Mouse (Mus musculus) forebrain, embryonic 12.5 days (tissue): ENCODE data around the gene Itpr2. TPM values are rescaled to one million over a fixed set of nuclear protein-coding genes. Genes with fewer than 3 reads are reported as not detected.

Experiments
- ATAC-seq: fragments of 200-750 bp; cut with Nextera tagmentation; 2 replicates; pipeline ENCODE4 v1.8.0; 2017; ENCODE audit warnings: moderate TSS enrichment; ENCODE audit not compliant: low FRiP score
- H3K27ac ChIP-seq: fragments of 300-500 bp; sonication (generic); 2 replicates; pipeline ENCODE4 v1.5.1; 2016; ENCODE audit warnings: mild to moderate bottlenecking
- H3K27me3 ChIP-seq: fragments of 300-500 bp; sonication (generic); 2 replicates; pipeline ENCODE4 v1.6.1; 2016; ENCODE audit warnings: mild to moderate bottlenecking
- H3K36me3 ChIP-seq: fragments of 300-500 bp; sonication (generic); replicated peaks from 2 replicates; pipeline ENCODE4 v1.6.1; 2016; ENCODE audit warnings: mild to moderate bottlenecking
- H3K4me1 ChIP-seq: fragments of 300-500 bp; sonication (generic); 2 replicates; pipeline ENCODE4 v1.6.1; 2016
- H3K4me2 ChIP-seq: fragments of 300-500 bp; sonication (generic); 2 replicates; pipeline ENCODE4 v1.6.1; 2016; ENCODE audit warnings: mild to moderate bottlenecking, moderate library complexity
- H3K4me3 ChIP-seq: fragments of 300-500 bp; sonication (generic); replicated peaks from 2 replicates; pipeline ENCODE4 v1.5.1; 2016; ENCODE audit warnings: mild to moderate bottlenecking
- H3K9ac ChIP-seq: fragments of 300-500 bp; sonication (generic); 2 replicates; pipeline ENCODE4 v1.6.1; 2016; ENCODE audit warnings: mild to moderate bottlenecking
- H3K9me3 ChIP-seq: fragments of 300-500 bp; sonication (generic); 2 replicates; pipeline ENCODE4 v1.6.1; 2016
- WGBS: fragments of 180-500 bp; shearing (Covaris S2); methylation state at CpG from one replicate; pipeline ENCODE4 v1.1.7; 2016; 5-methylcytosine and 5-hydroxymethylcytosine counted together
- polyA plus RNA-seq: library from polyadenylated mRNA; unstranded; fragments of >200 nt; fragmentation: Nextera tagmentation; extraction: Ambion mirVana; gene quantifications from 2 replicates; pipeline ENCODE4 v1.2.1, GENCODE M21; 2016

Itpr2 gene
- polyA plus RNA-seq, 1 experiment from 2014 or later = 3.4 TPM

- ATAC-seq = no peak
- 89% methylated on average over 2 of the region's 2 CpGs for WGBS
- no peak overlapping the region for H3K4me2 ChIP-seq
- H3K4me1 ChIP-seq = no peaks in the 10 kb centered on the region
- H3K27ac ChIP-seq = no peak overlapping the region
- H3K27me3 ChIP-seq = no peaks in the 10 kb centered on the region
- H3K9ac ChIP-seq = no peak overlapping the region
- H3K36me3 ChIP-seq = no peaks in the 10 kb centered on the region
- H3K4me3 ChIP-seq = no peak overlapping the region
- H3K9me3 ChIP-seq = no peaks in the 10 kb centered on the region; the same call in 1 of the 2 replicates
Observed at GRCm38 (mm10) chr6:146527537-146527936, 25.5 kb upstream of the Itpr2 start.

GRCm38 (mm10) chr6:146525500-146525899 is 23.5 kb upstream of the Itpr2 start:
- no peaks in the 10 kb centered on the region for H3K36me3 ChIP-seq
- no peak overlapping the region for H3K4me2 ChIP-seq
- no peak overlapping the region for H3K27ac ChIP-seq
- WGBS = 85% methylated on average over 2 of the region's 2 CpGs
- no peaks in the 10 kb centered on the region; the same call in 1 of the 2 replicates for H3K9me3 ChIP-seq
- no peaks in the 10 kb centered on the region for H3K27me3 ChIP-seq
- no peak overlapping the region for H3K9ac ChIP-seq
- no peaks in the 10 kb centered on the region for H3K4me1 ChIP-seq
- no peak for ATAC-seq
- H3K4me3 ChIP-seq = no peak overlapping the region

GRCm38 (mm10) chr6:146521456-146522245 is 19.6 kb upstream of the Itpr2 start:
- no peaks in the 10 kb centered on the region for H3K36me3 ChIP-seq
- no peak for ATAC-seq
- H3K27ac ChIP-seq = no peak overlapping the region
- H3K4me1 ChIP-seq = no peaks in the 10 kb centered on the region
- H3K27me3 ChIP-seq = no peaks in the 10 kb centered on the region
- no peak overlapping the region for H3K9ac ChIP-seq
- no peak overlapping the region for H3K4me3 ChIP-seq
- no peak overlapping the region for H3K4me2 ChIP-seq
- WGBS = 85% methylated on average over 5 of the region's 5 CpGs
- H3K9me3 ChIP-seq = no peaks in the 10 kb centered on the region; the same call in 1 of the 2 replicates

- Histone ChIP-seq H3K9ac (no peak overlapping the region), H3K27me3 (no peaks in the 10 kb centered on the region), H3K4me2 (no peak overlapping the region), H3K4me1 (0 out of 2 replicates have a peak, but pooled peaks cover 3% of the 10 kb centered on the region), H3K9me3 (no peaks in the 10 kb centered on the region; the same call in 1 of the 2 replicates), H3K4me3 (no peak overlapping the region), H3K27ac (no peak overlapping the region), H3K36me3 (no peaks in the 10 kb centered on the region)
- 78% methylated on average over 2 of the region's 2 CpGs for WGBS
- no peak for ATAC-seq
Observed at GRCm38 (mm10) chr6:146519019-146519418, 17.0 kb upstream of the Itpr2 start.

- no peak for ATAC-seq
- WGBS = 87% methylated on average over 6 of the region's 6 CpGs
- H3K9ac ChIP-seq = no peak overlapping the region
Observed at GRCm38 (mm10) chr6:146515936-146516335, 13.9 kb upstream of the Itpr2 start.

GRCm38 (mm10) chr6:146514531-146514948 is 12.5 kb upstream of the Itpr2 start:
- Histone ChIP-seq H3K4me1 (peaks cover 3% of the 10 kb centered on the region; the same call in 1 of the 2 replicates), H3K9me3 (no peaks in the 10 kb centered on the region), H3K36me3 (no peaks in the 10 kb centered on the region), H3K4me2 (no peak overlapping the region), H3K4me3 (no peak overlapping the region), H3K9ac (no peak overlapping the region), H3K27me3 (no peaks in the 10 kb centered on the region), H3K27ac (no peak overlapping the region)
- ATAC-seq = no peak
- 44% methylated on average over 7 of the region's 7 CpGs for WGBS

More at GRCm38 (mm10) chr6:146515936-146516335, 13.9 kb upstream of the Itpr2 start:
- Histone ChIP-seq H3K4me2 (no peak overlapping the region), H3K27me3 (no peaks in the 10 kb centered on the region), H3K9me3 (no peaks in the 10 kb centered on the region), H3K4me3 (no peak overlapping the region), H3K27ac (no peak overlapping the region), H3K36me3 (no peaks in the 10 kb centered on the region), H3K4me1 (peaks cover 3% of the 10 kb centered on the region; the same call in 1 of the 2 replicates)

- H3K9ac ChIP-seq = no peak overlapping the region
- ATAC-seq = no peak
- no peak overlapping the region for H3K4me3 ChIP-seq
- no peaks in the 10 kb centered on the region for H3K9me3 ChIP-seq
- H3K36me3 ChIP-seq = no peaks in the 10 kb centered on the region
- WGBS = 69% methylated on average over 5 of the region's 5 CpGs
- H3K4me2 ChIP-seq = no peak overlapping the region
- H3K27me3 ChIP-seq = no peaks in the 10 kb centered on the region
- peaks cover 3% of the 10 kb centered on the region; the same call in 1 of the 2 replicates for H3K4me1 ChIP-seq
- no peak overlapping the region for H3K27ac ChIP-seq
Observed at GRCm38 (mm10) chr6:146513899-146514298, 11.9 kb upstream of the Itpr2 start.

GRCm38 (mm10) chr6:146513384-146513783 is 11.4 kb upstream of the Itpr2 start:
- Histone ChIP-seq H3K4me1 (peaks cover 3% of the 10 kb centered on the region; the same call in 1 of the 2 replicates), H3K27me3 (no peaks in the 10 kb centered on the region), H3K4me2 (no peak overlapping the region), H3K36me3 (no peaks in the 10 kb centered on the region), H3K27ac (no peak overlapping the region), H3K9me3 (no peaks in the 10 kb centered on the region), H3K4me3 (no peak overlapping the region), H3K9ac (no peak overlapping the region)
- 88% methylated on average over 8 of the region's 8 CpGs for WGBS
- ATAC-seq = no peak

GRCm38 (mm10) chr6:146511511-146511910 is 9.5 kb upstream of the Itpr2 start:
- H3K4me3 ChIP-seq = no peak overlapping the region
- H3K9ac ChIP-seq = no peak overlapping the region
- no peaks in the 10 kb centered on the region for H3K36me3 ChIP-seq
- H3K27me3 ChIP-seq = no peaks in the 10 kb centered on the region
- H3K4me1 ChIP-seq = peaks cover 3% of the 10 kb centered on the region; the same call in 1 of the 2 replicates
- no peak overlapping the region for H3K27ac ChIP-seq
- no peak for ATAC-seq
- WGBS = 80% methylated on average over 8 of the region's 8 CpGs
- no peaks in the 10 kb centered on the region for H3K9me3 ChIP-seq
- H3K4me2 ChIP-seq = no peak overlapping the region

- Histone ChIP-seq H3K27me3 (no peaks in the 10 kb centered on the region), H3K9me3 (no peaks in the 10 kb centered on the region), H3K9ac (no peak overlapping the region), H3K27ac (no peak overlapping the region), H3K4me1 (peaks cover 3% of the 10 kb centered on the region; the same call in 1 of the 2 replicates), H3K4me3 (no peak overlapping the region), H3K4me2 (no peak overlapping the region), H3K36me3 (no peaks in the 10 kb centered on the region)
- WGBS = 74% methylated on average over 2 of the region's 2 CpGs
- no peak for ATAC-seq
Observed at GRCm38 (mm10) chr6:146509891-146510290, 7.9 kb upstream of the Itpr2 start.

GRCm38 (mm10) chr6:146504459-146504858 is 2.4 kb upstream of the Itpr2 start:
- no peak overlapping the region for H3K4me2 ChIP-seq
- H3K9ac ChIP-seq = no peak overlapping the region
- H3K27ac ChIP-seq = no peak overlapping the region
- H3K4me3 ChIP-seq = no peak overlapping the region
- H3K36me3 ChIP-seq = no peaks in the 10 kb centered on the region
- no peaks in the 10 kb centered on the region for H3K9me3 ChIP-seq
- peaks cover 18% of the 10 kb centered on the region for H3K4me1 ChIP-seq
- ATAC-seq = no peak
- 81% methylated on average over 2 of the region's 2 CpGs for WGBS
- peaks cover 50% of the 10 kb centered on the region for H3K27me3 ChIP-seq

GRCm38 (mm10) chr6:146502856-146503255 is 833 bp upstream of the Itpr2 start:
- Histone ChIP-seq H3K4me1 (peaks cover 18% of the 10 kb centered on the region), H3K9me3 (no peaks in the 10 kb centered on the region), H3K27me3 (peaks cover 53% of the 10 kb centered on the region), H3K4me3 (peak overlapping the region; percentile 67), H3K36me3 (no peaks in the 10 kb centered on the region), H3K9ac (peak overlapping the region; percentile 62; the same call in 1 of the 2 replicates), H3K4me2 (peak overlapping the region; percentile 98), H3K27ac (no peak overlapping the region)
- WGBS = 63% methylated on average over 3 of the region's 3 CpGs
- no peak for ATAC-seq
